Mouse (Mus musculus) midbrain, embryonic 13.5 days (tissue): Measurements from ENCODE around the gene Pcca. TPM values are rescaled to one million over a fixed set of nuclear protein-coding genes. Genes with fewer than 3 reads are reported as not detected.

Experiments
- ATAC-seq: fragments of 200-750 bp; cut with Nextera tagmentation; 2 replicates; pipeline ENCODE4 v1.8.0; 2017; ENCODE audit warnings: mild to moderate bottlenecking, moderate TSS enrichment, moderate library complexity
- H3K27ac ChIP-seq: fragments of 300-500 bp; sonication (generic); 2 replicates; pipeline ENCODE4 v1.5.1; 2015; ENCODE audit warnings: inconsistent platforms, mild to moderate bottlenecking, moderate library complexity
- H3K27me3 ChIP-seq: fragments of 300-500 bp; sonication (generic); 2 replicates; pipeline ENCODE4 v1.6.1; 2015; ENCODE audit warnings: mild to moderate bottlenecking, inconsistent platforms
- H3K36me3 ChIP-seq: fragments of 300-500 bp; sonication (generic); 2 replicates; pipeline ENCODE4 v1.6.1; 2015; ENCODE audit warnings: mild to moderate bottlenecking, inconsistent platforms
- H3K4me1 ChIP-seq: fragments of 300-500 bp; sonication (generic); replicated peaks from 2 replicates; pipeline ENCODE4 v1.6.1; 2015; ENCODE audit warnings: inconsistent platforms
- H3K4me2 ChIP-seq: fragments of 300-500 bp; sonication (generic); replicated peaks from 2 replicates; pipeline ENCODE4 v1.6.1; 2015; ENCODE audit warnings: moderate library complexity, mild to moderate bottlenecking, inconsistent platforms
- H3K4me3 ChIP-seq: fragments of 300-500 bp; sonication (generic); replicated peaks from 2 replicates; pipeline ENCODE4 v1.5.1; 2015; ENCODE audit warnings: mild to moderate bottlenecking, inconsistent platforms
- H3K9ac ChIP-seq: fragments of 300-500 bp; sonication (generic); replicated peaks from 2 replicates; pipeline ENCODE4 v1.6.1; 2015; ENCODE audit warnings: mild to moderate bottlenecking, inconsistent platforms
- H3K9me3 ChIP-seq: fragments of 300-500 bp; sonication (generic); 2 replicates; pipeline ENCODE4 v1.6.1; 2016; ENCODE audit warnings: mild to moderate bottlenecking, inconsistent platforms
- WGBS: fragments of 180-500 bp; shearing (Covaris S2); methylation state at CpG from one replicate; pipeline ENCODE4 v1.1.7; 2015; 5-methylcytosine and 5-hydroxymethylcytosine counted together
- polyA plus RNA-seq: library from polyadenylated mRNA; unstranded; fragments of >200 nt; fragmentation: Nextera tagmentation; extraction: Ambion mirVana; gene quantifications from 2 replicates; pipeline ENCODE4 v1.2.1, GENCODE M21; 2015

The Pcca gene
- polyA plus RNA-seq, 1 experiment from 2014 or later, result 27.4 TPM

DNA sequence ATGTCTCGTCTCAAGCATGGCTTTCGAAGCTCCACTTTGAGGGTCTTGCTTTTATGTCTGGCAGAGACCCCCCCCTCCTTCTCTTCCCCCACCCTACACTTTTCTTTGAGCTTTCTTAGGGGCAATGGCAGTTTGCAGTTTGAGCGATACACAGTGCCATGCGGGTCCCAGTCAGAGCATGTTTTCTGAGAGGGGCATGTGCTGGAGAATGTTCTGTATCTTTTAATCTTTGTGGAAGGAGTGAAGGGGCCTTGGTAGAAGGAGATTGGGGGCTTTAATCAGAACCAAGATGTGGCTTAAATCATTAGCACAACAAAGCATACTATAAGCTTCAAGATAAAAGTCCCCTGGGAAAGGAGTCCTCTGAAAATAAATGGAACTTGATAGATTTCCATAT lies 349.3 kb downstream of the Pcca start:
- peak; percentile 70 for ATAC-seq
- Histone ChIP-seq H3K4me3 (no peak overlapping the region), H3K27ac (peak overlapping the region; percentile 75), H3K9me3 (no peaks in the 10 kb centered on the region), H3K4me2 (no peak overlapping the region), H3K36me3 (no peaks in the 10 kb centered on the region), H3K4me1 (peaks cover 39% of the 10 kb centered on the region), H3K27me3 (no peaks in the 10 kb centered on the region; the same call in 1 of the 2 replicates), H3K9ac (no peak overlapping the region)
- WGBS, result 31% methylated on average over 4 of the region's 4 CpGs

DNA sequence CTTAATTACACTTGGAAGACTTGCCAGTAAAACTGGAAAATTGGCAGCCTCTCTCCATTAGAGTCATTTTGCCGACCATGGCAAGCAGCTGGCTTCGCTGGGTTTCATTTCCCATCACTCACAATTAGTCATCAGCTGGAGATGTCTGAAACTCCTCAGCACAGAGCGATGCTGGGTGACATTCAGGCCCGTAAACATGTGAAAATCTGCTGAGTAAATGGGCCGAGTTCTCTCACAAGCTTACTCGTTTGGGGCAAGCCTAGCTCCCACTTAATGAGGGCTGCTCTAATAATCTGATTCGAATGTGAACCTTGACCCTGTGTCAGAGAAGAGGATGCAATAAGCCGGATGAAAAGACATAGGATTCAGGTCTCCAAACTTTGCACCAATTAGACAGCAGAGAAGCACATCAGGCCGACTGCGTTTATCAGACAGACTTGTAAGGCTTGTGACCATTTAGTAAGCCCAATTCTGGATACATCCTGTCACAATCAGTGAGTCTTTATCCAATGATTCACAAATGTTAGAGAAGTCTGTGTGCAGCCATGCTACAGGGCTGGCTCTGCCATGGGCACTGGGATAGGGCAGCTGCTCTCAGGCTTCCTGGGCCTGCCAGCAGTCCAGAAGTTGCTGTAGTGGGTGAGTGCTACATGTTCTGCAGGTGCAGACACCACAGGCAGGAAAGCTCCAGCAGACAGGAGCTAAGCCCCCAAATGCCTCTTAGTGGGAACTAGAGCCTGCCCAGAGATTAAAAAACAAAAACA lies 349.9 kb downstream of the Pcca start:
- H3K4me1 ChIP-seq, result peaks cover 39% of the 10 kb centered on the region
- no peak overlapping the region for H3K9ac ChIP-seq
- H3K36me3 ChIP-seq, result no peaks in the 10 kb centered on the region
- no peaks in the 10 kb centered on the region for H3K27me3 ChIP-seq
- WGBS, result 34% methylated on average over 10 of the region's 10 CpGs
- H3K4me3 ChIP-seq, result no peak overlapping the region
- no peak overlapping the region for H3K4me2 ChIP-seq
- ATAC-seq, result peak; percentile 56
- peak overlapping the region; percentile 58 for H3K27ac ChIP-seq
- H3K9me3 ChIP-seq, result no peaks in the 10 kb centered on the region

DNA sequence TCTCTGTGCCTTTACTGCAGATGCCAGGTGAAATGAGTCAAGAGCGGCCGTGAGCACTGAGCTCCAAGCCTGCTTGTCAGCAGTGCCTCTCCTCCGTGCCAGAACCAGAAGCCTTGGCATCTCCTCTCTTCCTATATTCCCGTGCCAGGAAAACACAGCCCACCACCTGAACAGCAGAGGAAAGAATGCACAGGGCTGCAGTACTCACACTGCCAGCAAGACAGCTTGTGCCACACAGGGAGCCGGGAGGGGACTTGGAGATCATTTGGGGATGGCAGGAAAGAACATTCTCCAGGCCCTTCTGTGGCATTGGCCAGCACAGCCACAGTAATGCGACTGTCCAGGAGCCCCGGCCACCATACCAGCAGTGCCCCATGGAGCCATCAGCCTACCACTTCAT lies 351.8 kb downstream of the Pcca start:
- Histone ChIP-seq H3K27me3 (no peaks in the 10 kb centered on the region), H3K4me3 (no peak overlapping the region), H3K4me2 (no peak overlapping the region), H3K36me3 (no peaks in the 10 kb centered on the region), H3K4me1 (peaks cover 39% of the 10 kb centered on the region), H3K27ac (no peak overlapping the region), H3K9me3 (no peaks in the 10 kb centered on the region), H3K9ac (no peak overlapping the region)
- ATAC-seq, result no peak
- WGBS, result 93% methylated on average over 7 of the region's 7 CpGs

DNA sequence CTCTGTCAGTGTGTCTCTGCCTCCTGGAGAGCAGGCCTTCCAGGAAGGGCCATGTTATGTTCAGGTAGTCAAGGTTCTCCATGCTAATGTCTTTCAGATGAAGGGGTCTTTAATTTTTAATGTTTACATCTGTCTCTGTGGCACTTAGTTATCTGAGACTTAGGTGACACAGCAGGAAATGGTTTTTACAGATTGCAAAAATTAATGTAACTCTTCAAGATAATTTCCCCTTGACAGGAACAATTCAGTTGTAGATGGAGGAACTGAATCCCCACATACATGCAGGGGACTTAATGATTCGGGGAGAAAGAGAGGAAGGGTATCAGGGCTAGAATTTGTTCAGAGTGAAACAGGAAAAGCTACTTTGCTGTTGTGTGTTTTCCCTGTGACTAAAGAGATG lies 353.2 kb downstream of the Pcca start:
- no peak overlapping the region for H3K9ac ChIP-seq
- WGBS, result 86% methylated on average over 1 of the region's 1 CpGs
- H3K4me1 ChIP-seq, result peaks cover 30% of the 10 kb centered on the region
- H3K4me2 ChIP-seq, result no peak overlapping the region
- no peak overlapping the region for H3K4me3 ChIP-seq
- ATAC-seq, result no peak
- H3K36me3 ChIP-seq, result peaks cover 6% of the 10 kb centered on the region; the same call in 1 of the 2 replicates
- H3K27ac ChIP-seq, result no peak overlapping the region
- no peaks in the 10 kb centered on the region for H3K27me3 ChIP-seq
- H3K9me3 ChIP-seq, result no peaks in the 10 kb centered on the region

DNA sequence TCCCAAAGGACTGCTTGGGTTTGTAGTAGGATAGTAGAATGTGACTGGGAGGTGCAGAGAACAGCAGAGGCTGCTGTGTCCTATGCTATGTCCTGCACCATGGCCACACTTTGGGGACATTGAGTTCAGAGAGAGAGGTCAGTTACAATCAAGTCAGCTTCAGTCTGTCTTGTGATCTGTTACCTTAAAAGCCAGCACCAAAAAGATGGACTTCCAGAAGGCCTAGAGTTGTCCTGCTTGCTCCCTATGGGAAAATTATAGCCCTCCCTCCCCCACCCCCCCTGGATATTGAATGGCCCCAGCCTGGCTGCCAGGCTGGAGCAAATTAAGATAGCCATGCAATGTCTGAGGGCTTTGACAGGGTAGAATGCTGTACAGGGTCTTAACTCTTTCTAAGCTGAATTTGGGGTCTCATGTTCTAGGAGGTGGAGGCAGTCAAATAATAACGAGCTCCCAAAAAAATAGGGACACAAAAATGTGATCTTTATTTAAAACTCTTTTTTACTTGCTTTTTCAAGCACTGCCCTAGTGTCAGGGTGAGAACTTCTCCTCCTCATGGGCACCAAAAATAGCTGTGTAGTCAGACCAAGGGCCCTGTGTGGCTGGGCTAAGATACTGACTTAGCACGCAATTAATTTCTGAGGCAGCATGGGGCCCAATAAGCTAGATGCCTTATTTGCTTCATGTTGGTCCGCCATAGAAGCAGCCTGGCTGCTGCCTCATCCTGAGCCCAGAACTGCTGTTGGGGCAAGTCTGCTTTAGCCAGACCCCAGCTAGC lies 353.8 kb downstream of the Pcca start:
- no peak overlapping the region for H3K4me2 ChIP-seq
- H3K36me3 ChIP-seq, result peaks cover 6% of the 10 kb centered on the region; the same call in 1 of the 2 replicates
- H3K9ac ChIP-seq, result no peak overlapping the region
- no peaks in the 10 kb centered on the region for H3K27me3 ChIP-seq
- H3K4me3 ChIP-seq, result no peak overlapping the region
- no peaks in the 10 kb centered on the region for H3K9me3 ChIP-seq
- ATAC-seq, result no peak
- no peak overlapping the region for H3K27ac ChIP-seq
- WGBS, result 86% methylated on average over 3 of the region's 3 CpGs
- H3K4me1 ChIP-seq, result peaks cover 24% of the 10 kb centered on the region

DNA sequence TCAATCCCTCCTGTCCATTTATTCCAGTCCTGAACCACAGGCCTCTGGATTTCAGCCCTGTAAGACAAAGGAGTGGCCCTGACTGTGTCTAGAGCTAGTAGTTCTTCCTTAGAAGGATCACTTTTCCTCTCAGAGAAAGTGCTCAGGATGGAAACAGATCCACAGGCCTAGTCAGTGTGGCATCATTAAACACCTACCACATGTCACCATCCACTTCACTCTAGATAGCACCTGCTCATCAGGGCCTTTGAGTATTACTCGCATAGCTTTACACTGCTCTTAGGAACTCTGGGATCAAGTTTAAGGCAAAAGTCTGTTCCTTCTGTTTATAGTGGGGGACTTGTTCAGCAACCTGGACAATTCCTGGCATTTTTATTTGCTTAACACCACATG lies 354.4 kb downstream of the Pcca start:
- H3K27me3 ChIP-seq, result no peaks in the 10 kb centered on the region
- no peak overlapping the region for H3K4me2 ChIP-seq
- no peak for ATAC-seq
- peaks cover 6% of the 10 kb centered on the region; the same call in 1 of the 2 replicates for H3K36me3 ChIP-seq
- WGBS, result 91% methylated on average over 1 of the region's 1 CpGs
- no peak overlapping the region for H3K9ac ChIP-seq
- H3K27ac ChIP-seq, result no peak overlapping the region
- no peak overlapping the region for H3K4me3 ChIP-seq
- H3K4me1 ChIP-seq, result peaks cover 18% of the 10 kb centered on the region
- no peaks in the 10 kb centered on the region for H3K9me3 ChIP-seq

DNA sequence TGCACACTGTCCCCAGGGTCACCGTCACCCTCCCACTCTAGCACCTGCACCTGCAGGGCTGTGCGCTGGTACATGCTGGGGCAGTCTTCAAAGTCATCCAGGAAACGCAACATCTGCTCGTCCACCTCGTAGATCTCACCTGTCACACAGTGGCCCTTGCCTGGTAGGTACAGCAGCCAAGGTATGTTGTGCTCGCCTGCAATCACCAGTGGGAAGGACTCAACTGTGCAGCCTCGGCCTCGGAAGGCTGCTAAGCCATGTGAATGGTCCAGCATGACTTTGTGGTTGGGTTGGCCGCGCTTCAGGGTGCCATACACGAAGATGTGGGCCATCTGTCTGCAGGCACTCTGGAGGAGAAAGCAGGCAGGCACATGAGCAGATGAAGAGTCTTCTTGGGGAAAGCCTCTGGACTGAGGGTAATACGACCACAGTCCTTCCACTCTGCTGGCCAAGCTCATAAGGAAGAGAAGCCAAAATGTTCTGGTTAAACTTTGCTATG lies 357.4 kb downstream of the Pcca start:
- H3K4me1 ChIP-seq, result no peaks in the 10 kb centered on the region
- H3K27me3 ChIP-seq, result no peaks in the 10 kb centered on the region
- no peak overlapping the region for H3K9ac ChIP-seq
- peaks cover 6% of the 10 kb centered on the region; the same call in 1 of the 2 replicates for H3K36me3 ChIP-seq
- no peak overlapping the region for H3K4me2 ChIP-seq
- H3K9me3 ChIP-seq, result no peaks in the 10 kb centered on the region
- WGBS, result 95% methylated on average over 12 of the region's 12 CpGs
- no peak overlapping the region for H3K4me3 ChIP-seq
- no peak overlapping the region for H3K27ac ChIP-seq
- ATAC-seq, result no peak

DNA sequence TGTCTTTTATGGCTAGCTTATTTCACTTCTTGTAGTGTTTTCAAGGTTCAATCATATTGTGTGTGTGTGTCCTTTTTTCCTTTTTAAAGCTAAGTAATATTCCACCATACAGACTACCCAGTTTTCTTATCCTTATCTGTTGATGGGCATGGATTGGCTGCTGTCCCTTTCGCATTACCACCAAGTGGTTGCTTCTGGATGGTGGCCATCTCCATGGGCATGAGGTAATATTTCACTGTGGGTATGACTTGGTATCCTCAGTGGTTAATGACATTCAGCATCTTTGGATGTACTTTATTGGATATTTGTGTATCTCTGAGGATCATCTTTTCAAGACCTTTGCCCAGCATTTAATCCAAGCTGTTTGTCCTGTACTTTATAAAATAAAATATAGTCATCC lies 362.0 kb downstream of the Pcca start:
- Histone ChIP-seq H3K27me3 (no peaks in the 10 kb centered on the region), H3K4me1 (no peaks in the 10 kb centered on the region), H3K9me3 (no peaks in the 10 kb centered on the region), H3K36me3 (peaks cover 6% of the 10 kb centered on the region; the same call in 1 of the 2 replicates), H3K9ac (no peak overlapping the region), H3K4me2 (no peak overlapping the region), H3K4me3 (no peak overlapping the region), H3K27ac (no peak overlapping the region)
- WGBS, result 100% methylated on average over 1 of the region's 1 CpGs
- no peak for ATAC-seq

DNA sequence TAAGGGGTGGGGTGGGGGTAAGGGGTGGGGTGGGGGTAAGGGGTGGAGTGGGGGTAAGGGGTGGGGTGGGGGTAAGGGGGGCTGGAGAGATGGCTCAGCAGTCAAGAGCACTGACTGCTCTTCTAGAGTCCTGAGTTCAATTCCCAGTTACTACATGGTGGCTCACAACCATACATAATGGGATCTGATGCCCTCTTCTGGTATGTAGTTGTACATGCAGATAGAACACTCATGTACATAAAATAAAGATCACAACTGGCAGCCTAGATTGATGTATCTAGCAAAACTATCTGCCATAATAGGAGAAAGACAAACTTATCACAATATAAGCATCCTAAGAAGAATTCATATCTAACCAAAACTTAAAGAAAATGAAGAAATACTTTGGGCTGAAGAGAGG lies 364.4 kb downstream of the Pcca start:
- no peak overlapping the region for H3K9ac ChIP-seq
- no peaks in the 10 kb centered on the region for H3K36me3 ChIP-seq
- no peak overlapping the region for H3K4me3 ChIP-seq
- H3K9me3 ChIP-seq, result no peaks in the 10 kb centered on the region
- H3K27ac ChIP-seq, result no peak overlapping the region
- H3K27me3 ChIP-seq, result no peaks in the 10 kb centered on the region
- H3K4me2 ChIP-seq, result no peak overlapping the region
- ATAC-seq, result no peak
- H3K4me1 ChIP-seq, result no peaks in the 10 kb centered on the region

DNA sequence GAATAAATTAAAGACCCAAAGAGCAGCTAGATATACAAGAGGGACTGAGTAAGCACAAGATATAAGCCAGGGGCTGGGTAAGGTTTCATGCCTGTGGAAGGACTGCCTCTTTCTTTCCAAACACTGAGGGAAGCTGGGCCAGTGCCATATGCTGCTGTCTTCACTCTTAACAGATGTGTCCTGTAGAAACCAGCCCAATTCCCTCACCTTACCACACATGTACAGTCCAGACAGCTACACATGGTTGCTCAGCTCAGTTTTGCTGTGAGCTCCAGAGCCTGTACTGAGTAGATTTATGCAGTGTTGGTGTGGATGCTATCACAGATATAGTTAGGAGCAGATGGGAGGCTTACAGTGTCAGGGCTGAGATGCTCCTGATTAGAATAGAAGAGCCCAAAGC lies 366.6 kb downstream of the Pcca start:
- Histone ChIP-seq H3K36me3 (no peaks in the 10 kb centered on the region), H3K27me3 (no peaks in the 10 kb centered on the region), H3K9ac (no peak overlapping the region), H3K4me2 (no peak overlapping the region), H3K4me3 (no peak overlapping the region), H3K27ac (no peak overlapping the region), H3K4me1 (no peaks in the 10 kb centered on the region), H3K9me3 (no peaks in the 10 kb centered on the region)
- peak; percentile 55 for ATAC-seq

DNA sequence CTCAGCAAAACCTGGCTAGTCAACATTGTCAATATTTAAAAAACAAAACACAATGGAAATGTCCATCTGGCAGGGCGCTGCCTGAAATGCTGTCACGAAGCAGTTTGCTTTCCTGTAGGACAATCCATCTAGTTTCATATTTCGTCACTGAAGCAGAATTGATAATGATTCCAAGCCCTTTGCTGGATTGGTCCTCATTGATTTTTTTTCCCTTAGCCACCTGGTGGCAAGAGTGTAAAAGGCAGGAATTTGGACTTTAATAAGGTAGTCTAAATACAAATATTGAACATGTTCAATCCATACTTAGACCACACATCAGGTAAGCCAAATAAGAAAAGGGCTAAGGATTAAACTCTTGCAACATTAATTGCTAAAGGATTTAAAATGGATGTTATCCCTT lies 367.1 kb downstream of the Pcca start:
- H3K9ac ChIP-seq, result no peak overlapping the region
- WGBS, result 75% methylated on average over 3 of the region's 3 CpGs
- no peaks in the 10 kb centered on the region for H3K27me3 ChIP-seq
- no peaks in the 10 kb centered on the region for H3K36me3 ChIP-seq
- H3K4me1 ChIP-seq, result no peaks in the 10 kb centered on the region
- no peak overlapping the region for H3K4me3 ChIP-seq
- ATAC-seq, result no peak
- H3K9me3 ChIP-seq, result no peaks in the 10 kb centered on the region; the same call in 1 of the 2 replicates
- H3K4me2 ChIP-seq, result no peak overlapping the region
- H3K27ac ChIP-seq, result no peak overlapping the region

DNA sequence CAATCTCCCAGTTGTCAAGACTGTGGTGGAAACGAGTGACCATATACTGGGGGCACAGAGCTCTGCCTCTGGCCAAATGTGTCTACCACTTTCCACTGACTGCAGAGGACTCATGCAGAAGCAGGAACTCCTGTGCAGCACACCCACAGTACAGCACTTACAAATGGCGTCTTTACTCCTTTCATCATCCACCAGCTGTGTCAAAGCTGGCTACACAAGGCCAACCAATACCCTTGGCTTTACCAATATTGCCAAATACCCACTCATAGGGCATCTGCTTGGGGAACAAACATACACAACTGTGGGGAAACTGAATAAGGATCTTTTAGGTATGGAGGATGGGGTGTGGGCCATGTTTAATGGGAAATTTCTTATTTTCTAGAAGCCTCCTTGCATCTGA lies 367.6 kb downstream of the Pcca start:
- Histone ChIP-seq H3K27ac (no peak overlapping the region), H3K4me1 (no peaks in the 10 kb centered on the region), H3K4me3 (no peak overlapping the region), H3K9me3 (no peaks in the 10 kb centered on the region; the same call in 1 of the 2 replicates), H3K4me2 (no peak overlapping the region), H3K36me3 (no peaks in the 10 kb centered on the region), H3K9ac (no peak overlapping the region), H3K27me3 (no peaks in the 10 kb centered on the region)
- 90% methylated on average over 2 of the region's 2 CpGs for WGBS
- no peak for ATAC-seq
